Mouse (Mus musculus): ENCODE measurements at regions not wholly inside any gene's neighbourhood (a gene's known extent, or its start where the extent isn't known, plus 50 kb on each side); places are given as distances from the start of the nearest gene placed in this dataset.
A peak's percentile ranks its signal among the peaks of the same experiment; 100 is the strongest.

DNA sequence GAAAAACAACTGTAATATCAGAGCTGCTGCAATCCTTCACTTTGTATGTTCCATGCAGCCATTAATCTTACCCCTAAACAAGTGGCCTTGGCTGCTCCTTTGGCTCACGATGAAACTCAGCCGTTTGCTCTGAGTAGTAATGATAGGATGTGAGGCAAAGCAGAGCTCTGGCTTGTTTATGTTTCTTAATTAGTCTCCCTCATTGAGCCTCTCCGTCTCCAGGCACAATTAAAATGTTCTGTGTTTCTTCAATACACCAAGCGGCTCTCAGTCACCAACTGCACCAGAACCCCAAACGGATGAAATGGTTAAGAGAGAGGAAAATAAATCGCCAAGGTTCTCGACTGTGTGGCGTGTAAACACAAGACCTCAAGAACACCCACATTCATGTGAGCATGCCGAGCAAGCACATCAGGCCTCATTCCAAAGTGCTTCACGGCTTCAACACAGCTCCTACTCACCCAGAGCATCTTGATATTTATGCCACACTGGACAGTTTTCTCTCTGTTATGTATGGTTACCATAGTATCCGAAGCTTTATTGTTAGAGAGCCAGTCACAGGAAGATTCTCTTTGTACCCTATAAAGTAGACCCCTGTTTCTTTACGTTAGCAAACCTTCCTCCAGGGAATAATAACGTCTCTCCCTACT is 280.4 kb downstream of the Lyplal1 start:
- no peak for DNase-seq (ENCODE audit: low spot score)

DNA sequence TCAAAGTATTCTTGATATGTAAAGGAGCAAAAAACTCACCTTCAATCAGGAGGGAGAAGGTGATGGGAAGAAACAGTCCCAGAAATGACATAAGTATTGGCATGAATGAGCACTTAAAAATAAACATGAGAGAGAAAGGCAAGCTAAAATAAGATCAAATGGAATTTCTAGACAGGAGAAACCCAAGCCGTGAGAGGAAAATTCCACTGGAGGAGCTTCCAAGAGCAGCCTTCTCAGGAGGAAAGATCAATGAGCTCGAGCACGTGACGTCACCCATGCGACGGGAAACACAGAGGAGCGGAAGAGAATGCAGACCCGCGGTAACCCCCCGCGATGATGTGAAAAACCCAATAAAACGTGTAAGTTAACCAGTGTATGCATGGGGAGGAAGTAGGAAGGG is 274.6 kb downstream of the Lyplal1 start:
- DNase-seq (ENCODE audit: low spot score), result no peak

DNA sequence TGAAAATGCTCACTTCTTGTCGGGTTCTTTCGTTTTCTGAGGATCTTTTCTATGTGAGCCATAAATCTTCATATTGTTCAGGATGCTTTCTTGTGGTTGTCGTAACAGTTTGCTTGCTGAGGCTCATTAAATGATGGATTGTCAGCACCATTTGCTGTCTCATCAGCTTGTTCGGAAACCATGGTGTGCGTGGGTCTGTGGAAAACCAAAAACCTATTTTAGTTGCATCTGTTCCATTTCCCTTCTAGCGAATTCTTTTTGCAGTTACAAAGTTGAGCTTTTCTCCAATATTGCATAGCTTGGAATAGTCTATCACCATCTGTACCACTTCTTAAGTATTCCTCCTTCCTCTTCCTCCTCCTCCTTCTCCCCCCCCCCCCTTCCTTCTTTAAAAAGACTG is 269.9 kb downstream of the Lyplal1 start:
- no peak for DNase-seq (ENCODE audit: low spot score)

DNA sequence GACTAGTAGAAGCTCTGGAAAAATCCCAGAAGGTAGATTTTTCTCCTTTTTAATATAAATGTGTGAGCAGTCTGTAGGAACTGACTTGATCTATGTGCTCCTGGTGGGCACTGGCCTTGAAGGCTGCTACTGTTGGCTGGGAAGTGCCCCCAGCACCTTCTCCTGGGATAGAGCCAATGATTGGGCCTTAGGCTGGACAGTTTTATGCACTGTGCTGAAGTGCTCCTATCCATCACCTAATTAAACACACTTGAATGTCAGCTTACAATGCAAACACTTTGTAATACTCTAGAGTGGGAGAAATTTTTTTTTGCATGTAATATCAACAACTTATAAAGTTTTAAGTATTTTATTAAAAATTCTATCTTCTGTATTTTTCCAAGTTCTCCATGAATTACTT is 266.5 kb downstream of the Lyplal1 start:
- no peak for DNase-seq (ENCODE audit: low spot score)

DNA sequence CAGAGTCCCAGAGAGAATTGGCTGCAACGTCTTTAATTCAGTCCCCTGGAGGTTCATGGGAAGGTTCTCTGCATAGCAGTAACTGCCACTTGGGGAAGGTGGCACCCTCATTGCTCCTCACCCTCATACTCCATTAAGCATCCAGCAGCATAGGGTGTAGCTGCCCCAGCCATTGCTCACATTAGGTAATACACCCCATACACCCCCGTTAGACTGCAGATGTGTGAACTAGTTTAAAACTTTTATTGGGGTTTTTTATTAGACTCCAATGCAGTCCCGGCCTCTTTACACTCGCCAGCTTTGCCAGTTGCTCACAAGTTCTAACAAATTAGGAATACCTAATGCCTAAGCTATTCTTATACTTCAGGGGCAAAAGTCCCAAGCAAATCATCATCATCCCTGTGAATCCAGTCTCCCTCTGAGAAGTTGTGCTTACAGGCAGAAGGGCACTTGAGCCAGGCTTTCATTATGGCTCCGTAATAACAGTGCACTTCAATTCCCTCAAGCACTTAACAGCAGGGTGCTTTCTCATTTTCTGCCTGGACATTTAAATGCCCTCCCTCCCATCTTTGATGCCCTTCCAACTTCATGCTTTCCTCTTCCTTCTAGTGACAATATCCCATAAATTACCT is 265.7 kb downstream of the Lyplal1 start:
- no peak for DNase-seq (ENCODE audit: low spot score)

DNA sequence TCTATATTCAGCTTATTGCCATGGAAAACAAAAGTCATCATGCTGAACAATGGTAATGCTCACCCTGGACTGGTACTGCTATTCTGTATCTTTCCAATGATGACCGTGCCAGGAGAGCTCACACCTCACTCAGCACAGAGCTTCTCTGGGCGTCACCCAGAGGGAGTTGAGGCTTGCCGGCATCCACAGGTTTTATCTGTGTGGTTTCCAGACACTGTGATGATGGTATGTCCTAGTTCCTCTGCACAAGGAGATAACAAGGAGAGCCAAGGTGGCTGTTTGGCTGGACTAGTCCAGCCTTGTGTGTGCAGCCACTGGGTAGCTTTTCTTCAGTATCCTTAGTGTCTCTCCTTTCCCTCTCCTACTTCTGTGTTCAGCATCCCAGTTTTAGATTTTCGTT is 255.4 kb downstream of the Lyplal1 start:
- no peak for DNase-seq (ENCODE audit: low spot score)

DNA sequence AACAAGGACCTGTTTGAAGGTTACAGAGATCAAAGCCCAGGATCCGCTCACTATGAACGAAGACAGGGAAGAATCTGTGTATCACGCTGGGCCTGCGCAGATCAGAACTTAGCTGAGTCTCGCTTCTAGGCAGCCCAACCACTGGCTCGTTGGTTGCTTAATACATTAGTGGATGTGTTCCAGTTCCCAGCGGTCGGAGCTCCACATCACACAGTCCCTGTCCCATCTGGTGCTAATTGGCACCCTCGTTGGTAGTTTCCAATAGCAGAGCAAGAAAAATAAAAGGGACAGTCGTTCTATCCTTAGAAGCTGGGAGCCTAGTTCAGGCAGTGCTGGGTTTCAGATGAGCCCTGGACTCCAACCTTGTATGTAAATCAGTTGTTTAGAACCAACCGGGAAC is 251.2 kb downstream of the Lyplal1 start:
- no peak for DNase-seq (ENCODE audit: low spot score)

DNA sequence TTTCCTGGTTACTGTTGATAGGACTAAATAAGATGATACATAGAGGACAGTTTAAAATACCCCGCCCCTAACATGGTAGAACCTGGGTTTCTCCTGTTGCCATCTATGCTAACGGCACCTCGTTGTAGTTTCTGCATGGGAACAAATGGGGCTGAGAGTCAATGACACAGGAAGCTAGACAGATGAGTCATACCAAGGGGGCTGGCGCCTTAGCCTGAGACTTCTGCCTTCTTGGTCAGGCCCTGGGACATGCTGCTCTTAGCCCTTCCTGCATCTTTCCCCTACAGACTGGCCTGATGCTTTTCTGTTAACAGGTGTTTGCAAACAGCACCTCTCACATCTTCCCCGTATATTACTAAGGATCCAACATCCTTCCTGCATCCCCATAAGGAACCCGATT is 250.5 kb downstream of the Lyplal1 start:
- no peak for DNase-seq (ENCODE audit: low spot score)

DNA sequence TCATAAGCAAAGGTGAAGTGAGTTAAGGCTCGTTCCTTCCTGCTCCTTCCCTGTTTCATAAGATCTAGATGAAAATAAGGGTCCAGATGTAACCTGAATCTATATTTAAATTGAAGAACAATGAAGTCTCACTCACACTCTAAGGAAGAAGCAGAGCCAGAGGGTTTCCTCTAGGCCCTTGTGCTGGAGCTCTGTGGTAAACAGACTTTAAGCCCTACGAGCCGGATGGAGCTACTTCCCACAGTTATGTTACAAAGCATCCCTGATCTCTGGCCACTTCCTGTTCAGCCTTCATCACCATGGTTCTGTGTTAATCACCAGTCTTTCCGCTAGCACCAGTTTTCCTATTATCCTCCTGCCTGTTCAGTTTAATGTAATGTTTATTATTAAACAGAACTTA is 250.1 kb downstream of the Lyplal1 start:
- DNase-seq (ENCODE audit: low spot score), result no peak

DNA sequence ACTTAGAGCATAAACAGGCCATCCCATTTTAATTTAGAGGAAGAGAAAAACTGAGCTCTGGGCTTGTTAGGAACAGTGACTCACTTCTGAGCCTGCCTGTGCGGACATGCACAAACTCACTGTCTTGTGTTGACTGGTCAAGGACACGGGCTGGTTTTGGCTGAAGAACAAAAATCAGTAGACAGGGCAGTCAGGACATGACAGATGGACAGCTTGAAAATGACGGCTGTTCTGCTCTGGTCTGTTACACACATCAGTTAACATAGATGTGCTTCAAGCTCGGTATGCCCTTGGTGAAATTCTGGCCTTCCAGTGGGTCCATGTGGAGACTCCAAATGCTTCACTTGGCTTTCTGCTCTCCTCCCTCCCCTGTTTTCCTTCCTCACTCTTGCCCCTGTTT is 248.4 kb downstream of the Lyplal1 start:
- DNase-seq (ENCODE audit: low spot score), result no peak

DNA sequence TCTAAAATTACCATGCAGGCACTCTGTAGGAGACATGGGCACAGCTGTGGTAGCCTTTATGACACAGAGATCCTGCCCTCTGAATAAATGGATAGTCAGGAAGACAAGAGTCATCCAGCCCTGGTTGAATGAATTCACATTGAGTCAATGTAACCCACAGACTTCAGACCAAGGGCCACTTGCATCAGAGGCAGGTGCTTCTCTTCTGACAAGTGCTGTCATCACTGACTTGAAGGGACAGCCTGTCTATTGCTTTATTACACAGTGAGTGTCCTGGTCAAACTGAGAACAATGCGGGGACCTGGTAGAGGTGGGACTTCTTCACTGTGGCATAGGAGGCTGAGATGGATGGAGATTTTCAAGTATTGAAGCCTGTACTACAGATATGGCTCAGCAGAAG is 230.1 kb downstream of the Lyplal1 start:
- DNase-seq (ENCODE audit: low spot score), result no peak

DNA sequence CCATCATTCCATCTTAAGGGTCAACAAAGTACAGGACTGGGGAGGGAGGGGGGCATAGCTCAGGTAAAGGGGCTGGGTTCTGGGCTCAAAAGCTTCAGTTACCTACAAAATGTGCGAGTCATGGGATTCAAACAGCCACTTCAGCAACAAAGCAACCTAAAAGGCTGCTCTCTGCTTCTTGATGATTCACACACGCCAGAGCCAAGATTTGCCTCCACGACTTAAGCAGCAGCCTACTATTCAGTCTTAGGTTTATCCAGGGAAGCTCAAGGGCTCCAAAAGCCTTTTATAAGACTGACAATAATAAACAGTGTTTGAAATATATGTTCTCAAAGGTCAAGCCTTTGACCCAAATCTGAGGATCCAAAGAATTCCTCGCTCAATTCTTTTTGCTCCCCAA is 225.3 kb downstream of the Lyplal1 start:
- DNase-seq (ENCODE audit: low spot score), result no peak

DNA sequence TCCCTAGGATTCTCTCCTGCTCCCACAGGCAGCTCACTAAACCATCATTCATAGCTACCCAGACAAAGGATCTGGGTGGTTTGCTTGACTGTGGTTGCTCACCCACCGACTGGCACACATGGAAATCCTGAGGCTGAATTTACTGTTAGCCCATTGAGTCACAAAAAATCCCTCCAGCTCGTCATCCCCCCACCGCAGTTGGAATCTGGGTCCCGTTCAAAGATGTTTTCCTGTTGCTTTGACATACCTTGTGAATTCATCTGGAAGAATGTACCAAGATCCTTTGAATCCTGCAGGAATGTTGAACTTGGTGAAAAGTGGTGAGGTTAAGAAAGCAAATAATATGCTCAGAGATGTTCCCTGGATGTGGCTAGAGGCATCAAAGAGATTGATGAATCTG is 223.7 kb downstream of the Lyplal1 start:
- DNase-seq (ENCODE audit: low spot score), result no peak

DNA sequence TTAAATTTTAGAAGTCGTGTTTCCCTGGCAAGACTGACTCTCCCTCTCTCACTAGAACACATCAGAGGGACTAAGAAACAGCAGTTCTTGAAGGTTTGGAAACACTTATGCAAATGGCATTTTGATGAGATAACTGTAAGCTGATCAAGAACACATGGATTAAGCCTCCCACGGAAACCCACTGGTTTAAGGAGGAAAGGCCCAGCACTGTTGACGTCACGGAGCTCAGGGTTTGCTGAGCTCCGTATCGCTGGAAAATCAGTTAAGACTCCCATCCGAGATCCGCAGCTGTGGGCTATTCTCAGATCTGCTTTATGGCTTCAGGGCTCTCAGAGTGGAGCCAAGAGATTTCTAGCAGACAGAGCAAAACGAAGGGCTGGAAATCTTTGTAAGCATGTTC is 218.6 kb downstream of the Lyplal1 start:
- peak; percentile 1 for DNase-seq (ENCODE audit: low spot score)

DNA sequence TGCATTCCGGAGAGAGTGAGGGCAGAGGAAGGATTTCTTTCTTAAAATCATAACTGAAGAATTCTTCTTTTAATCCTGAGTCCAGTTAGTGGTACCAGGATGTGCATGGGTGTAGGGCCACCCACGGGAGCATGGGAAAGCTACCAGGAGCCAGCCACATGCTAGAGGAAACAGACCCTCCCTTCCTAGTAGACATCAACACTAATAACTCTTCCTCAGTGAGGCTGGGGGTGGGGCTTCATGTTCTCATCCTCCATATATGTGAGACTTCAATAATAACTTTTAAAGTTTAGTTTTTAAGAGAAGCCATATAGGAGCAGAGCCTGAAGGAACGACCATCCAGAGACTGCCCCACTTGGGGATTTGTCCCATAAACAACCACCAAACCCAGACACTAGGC is 216.8 kb downstream of the Lyplal1 start:
- no peak for DNase-seq (ENCODE audit: low spot score)

DNA sequence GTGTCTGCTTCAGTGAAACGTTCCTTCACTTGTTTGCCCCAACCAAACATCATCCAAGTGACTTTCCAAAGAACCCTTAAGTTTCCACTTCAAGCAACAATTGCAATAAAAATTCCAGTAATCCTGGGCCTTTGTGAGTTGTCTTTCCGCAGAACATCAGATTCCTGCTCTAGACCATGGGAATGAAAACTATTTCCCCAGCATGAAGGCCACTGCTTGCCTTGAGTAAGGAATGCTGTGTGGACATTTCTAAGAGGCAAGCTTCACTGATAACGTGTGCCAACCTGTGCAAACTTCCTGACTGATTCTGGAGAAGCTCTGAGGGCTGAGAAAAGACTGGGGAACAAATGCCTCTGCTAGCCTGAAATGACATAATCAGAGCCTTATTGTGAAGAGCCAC is 214.7 kb downstream of the Lyplal1 start:
- no peak for DNase-seq (ENCODE audit: low spot score)

DNA sequence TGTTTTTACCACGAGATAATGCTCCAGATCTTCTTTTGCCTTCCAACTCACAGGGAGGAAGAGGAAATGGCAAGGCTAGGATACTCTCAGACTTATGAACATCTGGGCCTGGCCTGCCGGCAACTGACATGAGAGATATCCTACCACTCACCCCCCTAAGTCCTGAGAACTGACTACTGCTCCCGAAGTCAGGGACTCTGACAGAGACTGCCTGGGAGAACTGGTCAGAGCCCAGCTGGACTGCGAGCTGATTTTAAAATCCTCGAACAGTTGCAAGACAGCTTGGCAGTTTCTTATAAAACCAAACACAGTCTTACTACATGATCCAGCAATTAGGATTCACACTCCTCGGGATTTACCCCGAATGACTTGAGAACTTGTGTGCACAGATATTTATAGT is 211.4 kb downstream of the Lyplal1 start:
- peak; percentile 5 for DNase-seq (ENCODE audit: low spot score)

DNA sequence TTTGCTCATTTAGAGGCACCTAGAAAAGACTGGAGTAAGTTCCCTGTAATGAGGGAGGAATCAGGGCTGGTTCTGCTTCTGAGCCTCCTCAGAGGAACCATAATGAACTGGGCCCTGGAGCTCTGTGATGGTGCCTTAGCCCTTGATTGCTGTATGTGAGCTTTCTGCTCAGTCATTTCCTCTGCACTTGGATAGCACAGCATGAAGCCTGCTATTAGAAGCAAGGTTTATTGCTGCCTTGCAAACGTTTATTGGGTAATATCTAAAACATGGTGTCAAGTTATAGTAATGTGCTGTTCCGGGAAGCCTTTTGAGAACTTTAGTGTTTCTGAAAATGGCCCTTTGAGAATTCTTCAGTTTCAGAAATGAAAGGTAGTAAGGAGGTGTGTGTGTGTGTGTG is 201.5 kb downstream of the Lyplal1 start:
- no peak for DNase-seq (ENCODE audit: low spot score)

DNA sequence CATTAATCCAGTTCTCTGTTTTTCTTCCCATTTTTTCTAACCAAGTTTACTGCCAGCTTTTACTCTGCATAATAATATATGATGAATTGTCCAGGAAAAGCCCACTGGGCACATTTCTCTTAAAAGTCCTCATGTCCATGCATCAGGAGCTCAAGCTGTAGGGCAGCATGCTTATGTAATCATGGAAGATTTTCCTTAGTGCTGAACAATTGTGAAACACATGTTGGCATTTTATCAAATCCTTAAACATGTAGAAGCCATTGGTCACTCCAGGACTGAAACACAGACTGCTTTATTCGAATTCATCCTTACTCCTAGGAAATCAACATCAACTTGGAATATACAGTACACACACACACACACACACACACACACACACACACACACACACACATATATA is 198.4 kb downstream of the Lyplal1 start:
- no peak for DNase-seq (ENCODE audit: low spot score)

DNA sequence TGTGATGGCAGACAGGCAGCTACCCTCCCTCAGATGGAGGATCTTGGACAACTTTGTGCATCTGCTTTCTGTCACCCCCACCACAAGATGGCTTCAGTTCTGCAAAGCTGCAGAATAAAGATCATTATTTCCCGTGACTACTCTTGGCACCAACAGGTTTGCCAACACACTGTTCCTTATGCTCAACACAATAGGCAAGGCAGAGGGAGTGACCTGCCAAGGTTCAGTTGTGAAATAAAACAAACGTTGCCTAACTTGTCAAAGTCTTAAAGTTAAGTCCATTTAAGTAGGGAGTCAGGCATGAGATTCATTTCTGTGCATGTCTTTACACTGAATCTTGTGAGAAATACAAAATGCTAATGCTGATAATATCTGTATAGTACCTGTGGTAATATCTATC is 193.4 kb downstream of the Lyplal1 start:
- no peak for DNase-seq (ENCODE audit: low spot score)

DNA sequence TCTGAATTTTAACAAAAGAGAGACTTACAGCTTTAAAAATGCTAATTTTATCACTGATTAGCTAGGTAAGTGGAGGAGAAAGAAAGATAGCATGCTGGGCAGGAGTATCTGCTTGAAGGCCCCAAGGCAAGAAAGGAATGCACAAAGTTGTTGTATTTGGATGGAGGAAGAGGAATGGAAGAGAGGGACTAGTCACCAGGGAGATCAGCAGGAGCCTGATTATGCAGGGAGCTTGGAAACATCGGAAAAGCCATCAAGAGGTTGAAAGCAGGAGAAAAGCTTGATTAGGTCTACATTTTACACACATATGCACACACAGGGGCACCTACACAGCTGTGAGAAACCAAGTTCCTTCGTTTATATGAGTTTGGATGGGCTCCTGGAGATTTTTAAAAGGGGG is 188.1 kb downstream of the Lyplal1 start:
- no peak for DNase-seq (ENCODE audit: low spot score)

DNA sequence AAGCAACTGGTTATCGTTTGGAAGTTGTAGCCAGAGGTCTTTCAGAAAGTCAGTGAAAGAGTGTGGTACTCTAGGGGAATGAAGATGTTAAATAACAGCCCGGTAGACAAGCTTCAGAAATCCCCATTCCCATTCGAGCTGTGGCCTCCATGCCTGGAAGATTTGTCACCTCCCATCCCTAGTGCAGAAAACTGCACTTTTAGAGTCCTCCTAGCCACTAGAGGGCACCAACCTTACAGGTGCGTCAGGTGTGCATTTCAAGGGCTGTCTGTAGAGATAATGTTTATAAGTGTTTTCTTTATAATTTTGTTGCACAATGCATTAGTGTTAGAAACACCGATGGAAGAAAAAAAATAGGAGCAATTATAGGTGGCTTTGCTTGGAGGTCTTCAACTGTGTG is 187.3 kb downstream of the Lyplal1 start:
- no peak for DNase-seq (ENCODE audit: low spot score)

DNA sequence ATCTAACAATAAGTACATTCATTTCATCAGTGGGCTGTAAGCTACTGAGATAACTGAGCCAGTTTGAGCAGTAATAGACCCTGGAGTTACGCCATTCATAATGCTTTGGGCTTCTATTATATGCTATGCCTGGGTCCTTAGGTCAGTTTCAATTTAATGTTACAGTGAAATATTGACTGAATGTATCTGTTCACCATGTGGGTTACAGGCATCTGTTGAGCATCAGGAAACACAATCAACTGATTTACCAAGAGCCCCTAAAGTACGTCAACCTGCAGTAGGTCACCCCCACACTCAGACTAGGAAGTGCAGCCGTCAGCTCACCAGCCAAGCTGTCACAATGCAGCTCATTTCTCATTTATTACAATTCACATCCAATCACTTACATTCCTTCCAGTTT is 183.5 kb downstream of the Lyplal1 start:
- DNase-seq (ENCODE audit: low spot score), result no peak

DNA sequence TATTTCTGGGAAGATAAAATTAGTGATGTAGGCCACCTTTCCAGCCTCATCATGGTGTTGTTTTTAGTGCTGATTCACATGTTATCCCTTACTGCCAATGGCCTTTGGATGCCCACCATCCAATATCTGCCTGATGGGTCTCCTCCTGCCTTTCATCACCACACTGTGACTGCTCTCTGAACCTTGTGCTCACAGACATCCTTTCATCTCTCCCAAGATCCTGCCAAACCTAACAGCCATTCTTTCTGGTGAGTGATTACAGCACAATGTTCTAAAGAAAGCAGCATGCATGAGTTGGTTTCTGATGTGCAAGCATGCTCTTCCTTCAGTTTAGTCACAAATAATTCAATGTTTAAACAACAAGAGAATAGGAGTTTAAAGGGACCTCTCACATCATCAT is 180.1 kb downstream of the Lyplal1 start:
- DNase-seq (ENCODE audit: low spot score), result no peak
